8 mouse cellular contexts compared by ENCODE assay signal in genomic region chr11:50210101-50210504, GRCm38 (mm10). TPM values are rescaled to one million over a fixed set of nuclear protein-coding genes. Genes with fewer than 3 reads are reported as not detected.
DNase-seq lines count a peak whose midpoint lies in the region; ATAC-seq and TF ChIP-seq lines count a peak whose summit lies in the region.

No protein-coding gene starts in this region.

- no peaks in the 10 kb centered on the region for H3K9me3 ChIP-seq in embryonic facial prominence, embryonic 10.5 days
- no peaks in the 10 kb centered on the region for H3K9me3 ChIP-seq in intestine, postnatal 0 days (ENCODE audit: control insufficient read depth)
- H3K9me3 ChIP-seq in limb, embryonic 11.5 days (ENCODE audit: control insufficient read depth, low read length) = no peaks in the 10 kb centered on the region
- H3K9me3 ChIP-seq in midbrain, embryonic 13.5 days = no peaks in the 10 kb centered on the region

- under 1% methylated on average over 24 of the region's 24 CpGs for WGBS in embryonic facial prominence, embryonic 10.5 days
- under 1% methylated on average over 24 of the region's 24 CpGs for WGBS in intestine, postnatal 0 days
- 0% methylated on average over 24 of the region's 24 CpGs for WGBS in limb, embryonic 11.5 days
- under 1% methylated on average over 24 of the region's 24 CpGs for WGBS in midbrain, embryonic 13.5 days
- under 1% methylated on average over 24 of the region's 24 CpGs for WGBS in small intestine, adult 2 months

- peak overlapping the region; percentile 67 for H3K4me2 ChIP-seq in intestine, postnatal 0 days (replicated peaks; ENCODE audit: low read depth)
- peak overlapping the region; percentile 63 for H3K4me2 ChIP-seq in limb, embryonic 11.5 days (ENCODE audit: low read depth, severe bottlenecking)
- H3K4me2 ChIP-seq in midbrain, embryonic 13.5 days (replicated peaks) = peak overlapping the region; percentile 64

- TF ChIP-seq CTCF in intestine, postnatal 0 days (IDR thresholded peaks at IDR 0.05; ENCODE audit: low read depth) = no peak
- TF ChIP-seq CTCF in small intestine, adult 2 months (IDR thresholded peaks at IDR 0.05; ENCODE audit: extremely low read depth, insufficient read length, insufficient replicate concordance, low read depth, low read length) = no peak

- H3K27me3 ChIP-seq in embryonic facial prominence, embryonic 10.5 days (replicated peaks; ENCODE audit: low read depth, poor library complexity, severe bottlenecking) = no peaks in the 10 kb centered on the region
- no peaks in the 10 kb centered on the region for H3K27me3 ChIP-seq in intestine, postnatal 0 days (replicated peaks; ENCODE audit: control insufficient read depth, insufficient read depth, low read length)
- H3K27me3 ChIP-seq in limb, embryonic 11.5 days (ENCODE audit: control insufficient read depth, insufficient read depth, low read length) = no peaks in the 10 kb centered on the region
- H3K27me3 ChIP-seq in midbrain, embryonic 13.5 days = no peaks in the 10 kb centered on the region
- H3K27me3 ChIP-seq in small intestine, adult 2 months (ENCODE audit: control insufficient read depth, insufficient read depth, low read length) = no peaks in the 10 kb centered on the region

- peak overlapping the region; percentile 98 for H3K9ac ChIP-seq in intestine, postnatal 0 days (ENCODE audit: low read depth, low read length)
- peak overlapping the region; percentile 88 for H3K9ac ChIP-seq in limb, embryonic 11.5 days (ENCODE audit: low read length)
- H3K9ac ChIP-seq in midbrain, embryonic 13.5 days (replicated peaks) = peak overlapping the region; percentile 97

- TF ChIP-seq POLR2A in small intestine, adult 2 months (IDR thresholded peaks at IDR 0.05; ENCODE audit: low read depth, low read length) = no peak; the same call in 1 of the 2 replicates

- peaks cover 36% of the 10 kb centered on the region for H3K36me3 ChIP-seq in embryonic facial prominence, embryonic 10.5 days (replicated peaks)
- H3K36me3 ChIP-seq in intestine, postnatal 0 days (ENCODE audit: control insufficient read depth, insufficient read depth) = peaks cover 31% of the 10 kb centered on the region
- peaks cover 18% of the 10 kb centered on the region for H3K36me3 ChIP-seq in limb, embryonic 11.5 days (ENCODE audit: control insufficient read depth, insufficient read depth, low read length)
- peaks cover 31% of the 10 kb centered on the region for H3K36me3 ChIP-seq in midbrain, embryonic 13.5 days
- peaks cover 29% of the 10 kb centered on the region for H3K36me3 ChIP-seq in small intestine, adult 2 months (ENCODE audit: control insufficient read depth, insufficient read depth, low read length)

- peak; percentile 94 for DNase-seq in 3134 (ENCODE audit: extremely low read depth, insufficient read length, low spot score)
- peak; percentile 97 for DNase-seq in adrenal gland, postnatal 14 days
- DNase-seq in embryonic facial prominence, embryonic 10.5 days (ENCODE audit: low spot score) = peak; percentile 93
- peak; percentile 90 for DNase-seq in limb, embryonic 11.5 days (ENCODE audit: low spot score)

- H3K4me3 ChIP-seq in embryonic facial prominence, embryonic 10.5 days = peak overlapping the region; percentile 87
- H3K4me3 ChIP-seq in intestine, postnatal 0 days (ENCODE audit: low read depth, low read length) = peak overlapping the region; percentile 97
- H3K4me3 ChIP-seq in limb, embryonic 11.5 days (ENCODE audit: low read depth, low read length) = peak overlapping the region; percentile 92
- H3K4me3 ChIP-seq in midbrain, embryonic 13.5 days (replicated peaks) = peak overlapping the region; percentile 91
- peak overlapping the region; percentile 80 for H3K4me3 ChIP-seq in small intestine, adult 2 months (ENCODE audit: low read depth, low read length)

- H3K27ac ChIP-seq in embryonic facial prominence, embryonic 10.5 days (replicated peaks) = peak overlapping the region; percentile 93
- peak overlapping the region; percentile 100 for H3K27ac ChIP-seq in intestine, postnatal 0 days (ENCODE audit: low read depth, low read length)
- peak overlapping the region; percentile 91 for H3K27ac ChIP-seq in limb, embryonic 11.5 days (replicated peaks; ENCODE audit: low read depth, low read length)
- H3K27ac ChIP-seq in midbrain, embryonic 13.5 days = peak overlapping the region; percentile 98
- peak overlapping the region; percentile 95 for H3K27ac ChIP-seq in small intestine, adult 2 months (ENCODE audit: insufficient read depth, low read depth, low read length)

- H3K4me1 ChIP-seq in embryonic facial prominence, embryonic 10.5 days = peaks cover 17% of the 10 kb centered on the region
- peaks cover 3% of the 10 kb centered on the region; the same call in 1 of the 2 replicates for H3K4me1 ChIP-seq in intestine, postnatal 0 days (replicated peaks; ENCODE audit: control insufficient read depth, insufficient read depth, low read length)
- no peaks in the 10 kb centered on the region for H3K4me1 ChIP-seq in limb, embryonic 11.5 days (ENCODE audit: control insufficient read depth, insufficient read depth, low read length)
- H3K4me1 ChIP-seq in midbrain, embryonic 13.5 days (replicated peaks) = peaks cover 31% of the 10 kb centered on the region
- H3K4me1 ChIP-seq in small intestine, adult 2 months (ENCODE audit: control insufficient read depth, insufficient read depth, insufficient read length, low read length) = peaks cover 18% of the 10 kb centered on the region

- peak; percentile 81 for ATAC-seq in granulocyte monocyte progenitor cell, adult 5-6 weeks (replicated peaks; ENCODE audit: poor library complexity, severe bottlenecking)
- ATAC-seq in intestine, postnatal 0 days = peak; percentile 81
- ATAC-seq in limb, embryonic 11.5 days (ENCODE audit: insufficient number of reproducible peaks, low FRiP score, low TSS enrichment, low read depth) = peak; percentile 94
- ATAC-seq in midbrain, embryonic 13.5 days = peak; percentile 96

RNA-seq across cellular contexts. Expression of gene Sqstm1, which starts 0.5 kb away (rescaled TPM):
- 356 and 366 TPM in 2 replicates for total RNA-seq in adrenal gland, postnatal 14 days (2021)
- 130 and 131 TPM in 2 replicates for polyA plus RNA-seq in embryonic facial prominence, embryonic 10.5 days (2016; fragmentation: Nextera tagmentation; extraction: Ambion mirVana)
- total RNA-seq in granulocyte monocyte progenitor cell, adult 5-6 weeks (2014; fragmentation: Nextera tagmentation) = 89.7 and 92.6 TPM in 2 replicates
- 131 and 165 TPM in 2 replicates for total RNA-seq in granulocyte monocyte progenitor cell, adult 5-6 weeks (2017)
- polyA plus RNA-seq in intestine, postnatal 0 days (2015; fragmentation: Nextera tagmentation; extraction: Ambion mirVana) = 197 and 213 TPM in 2 replicates
- polyA plus RNA-seq in limb, embryonic 11.5 days (2014; fragmentation: Nextera tagmentation; extraction: Ambion mirVana) = 133 and 136 TPM in 2 replicates
- polyA plus RNA-seq in midbrain, embryonic 13.5 days (2015; fragmentation: Nextera tagmentation; extraction: Ambion mirVana) = 271 and 280 TPM in 2 replicates
- polyA plus RNA-seq in small intestine, adult 2 months (2012; rRNA removed) = 89.1 and 171 TPM in 2 replicates

RNA-seq across cellular contexts. Expression of gene Mgat4b, which starts 0.6 kb away (rescaled TPM):
- total RNA-seq in adrenal gland, postnatal 14 days (2021) = 103 and 113 TPM in 2 replicates
- polyA plus RNA-seq in embryonic facial prominence, embryonic 10.5 days (2016; fragmentation: Nextera tagmentation; extraction: Ambion mirVana) = 22.6 and 23.5 TPM in 2 replicates
- 22.7 and 23.9 TPM in 2 replicates for total RNA-seq in granulocyte monocyte progenitor cell, adult 5-6 weeks (2014; fragmentation: Nextera tagmentation)
- 11.5 and 14.6 TPM in 2 replicates for total RNA-seq in granulocyte monocyte progenitor cell, adult 5-6 weeks (2017)
- 33.2 and 35.0 TPM in 2 replicates for polyA plus RNA-seq in intestine, postnatal 0 days (2015; fragmentation: Nextera tagmentation; extraction: Ambion mirVana)
- polyA plus RNA-seq in limb, embryonic 11.5 days (2014; fragmentation: Nextera tagmentation; extraction: Ambion mirVana) = 18.4 and 22.1 TPM in 2 replicates
- 18.0 and 30.1 TPM in 2 replicates for polyA plus RNA-seq in midbrain, embryonic 13.5 days (2015; fragmentation: Nextera tagmentation; extraction: Ambion mirVana)
- polyA plus RNA-seq in small intestine, adult 2 months (2012; rRNA removed) = 116 and 171 TPM in 2 replicates

RNA-seq across cellular contexts. Expression of gene Ltc4s, which starts 28.3 kb away (rescaled TPM):
- total RNA-seq in adrenal gland, postnatal 14 days (2021) = 10.4 and 11.3 TPM in 2 replicates
- 0.75 and 1.4 TPM in 2 replicates for polyA plus RNA-seq in embryonic facial prominence, embryonic 10.5 days (2016; fragmentation: Nextera tagmentation; extraction: Ambion mirVana)
- 1.6 TPM in 1 of 2 replicates, not detected in the other for total RNA-seq in granulocyte monocyte progenitor cell, adult 5-6 weeks (2014; fragmentation: Nextera tagmentation)
- total RNA-seq in granulocyte monocyte progenitor cell, adult 5-6 weeks (2017) = not detected in 2 replicates
- polyA plus RNA-seq in intestine, postnatal 0 days (2015; fragmentation: Nextera tagmentation; extraction: Ambion mirVana) = 39.5 and 54.4 TPM in 2 replicates
- polyA plus RNA-seq in limb, embryonic 11.5 days (2014; fragmentation: Nextera tagmentation; extraction: Ambion mirVana) = 0.57 TPM in 1 of 2 replicates, not detected in the other
- 0.89 and 1.2 TPM in 2 replicates for polyA plus RNA-seq in midbrain, embryonic 13.5 days (2015; fragmentation: Nextera tagmentation; extraction: Ambion mirVana)
- polyA plus RNA-seq in small intestine, adult 2 months (2012; rRNA removed) = 44.3 and 51.3 TPM in 2 replicates

RNA-seq across cellular contexts. Expression of gene Mrnip, which starts 35.9 kb away (rescaled TPM):
- total RNA-seq in adrenal gland, postnatal 14 days (2021) = 12.9 and 13.6 TPM in 2 replicates
- 24.1 and 27.3 TPM in 2 replicates for polyA plus RNA-seq in embryonic facial prominence, embryonic 10.5 days (2016; fragmentation: Nextera tagmentation; extraction: Ambion mirVana)
- 18.4 and 27.7 TPM in 2 replicates for total RNA-seq in granulocyte monocyte progenitor cell, adult 5-6 weeks (2014; fragmentation: Nextera tagmentation)
- 13.9 and 22.0 TPM in 2 replicates for total RNA-seq in granulocyte monocyte progenitor cell, adult 5-6 weeks (2017)
- 6.1 and 7.0 TPM in 2 replicates for polyA plus RNA-seq in intestine, postnatal 0 days (2015; fragmentation: Nextera tagmentation; extraction: Ambion mirVana)
- 29.8 and 30.9 TPM in 2 replicates for polyA plus RNA-seq in limb, embryonic 11.5 days (2014; fragmentation: Nextera tagmentation; extraction: Ambion mirVana)
- polyA plus RNA-seq in midbrain, embryonic 13.5 days (2015; fragmentation: Nextera tagmentation; extraction: Ambion mirVana) = 34.1 and 35.1 TPM in 2 replicates
- 0.95 and 3.8 TPM in 2 replicates for polyA plus RNA-seq in small intestine, adult 2 months (2012; rRNA removed)

Comparison
In these comparisons a context has a peak if more than half of its experiments do, and no peak if none do; other contexts are left out.
1. Peak in every context shown above with its lines: DNase-seq, ATAC-seq, H3K4me3 ChIP-seq and H3K27ac ChIP-seq.
2. RNA of gene Ltc4s, which starts 28.3 kb away (polyA plus RNA-seq): 44.3 to 51.3 TPM in small intestine, adult 2 months and 39.5 to 54.4 TPM in intestine, postnatal 0 days; 0.75 to 1.4 TPM in embryonic facial prominence, embryonic 10.5 days, 0.89 to 1.2 TPM in midbrain, embryonic 13.5 days and 0.57 TPM in limb, embryonic 11.5 days; every median in the first group is over 10 times any median in the second.